Mouse (Mus musculus) hindbrain, embryonic 16.5 days (tissue): ENCODE results near the gene Psmd12. TPM values are rescaled to one million over a fixed set of nuclear protein-coding genes. Genes with fewer than 3 reads are reported as not detected.

Source experiments
- ATAC-seq: fragments of 200-750 bp; cut with Nextera tagmentation; 2 replicates; pipeline ENCODE4 v1.8.0; 2017; ENCODE audit warnings: moderate TSS enrichment, moderate library complexity
- H3K27ac ChIP-seq: fragments of 300-500 bp; sonication (generic); 2 replicates; pipeline ENCODE4 v1.5.1; 2014; ENCODE audit warnings: low read depth, mild to moderate bottlenecking, control low read depth, low read length, moderate library complexity
- H3K27me3 ChIP-seq: fragments of 300-500 bp; sonication (generic); replicated peaks from 2 replicates; pipeline ENCODE4 v1.6.1; 2014; ENCODE audit warnings: low read length; ENCODE audit not compliant: control insufficient read depth, insufficient read depth
- H3K36me3 ChIP-seq: fragments of 300-500 bp; sonication (generic); 2 replicates; pipeline ENCODE4 v1.6.1; 2014; ENCODE audit warnings: mild to moderate bottlenecking, low read length, moderate library complexity, mixed read lengths; ENCODE audit not compliant: control insufficient read depth, insufficient read depth
- H3K4me1 ChIP-seq: fragments of 300-500 bp; sonication (generic); 2 replicates; pipeline ENCODE4 v1.6.1; 2014; ENCODE audit warnings: low read depth, low read length; ENCODE audit not compliant: control insufficient read depth, insufficient read depth
- H3K4me2 ChIP-seq: fragments of 300-500 bp; sonication (generic); 2 replicates; pipeline ENCODE4 v1.6.1; 2014; ENCODE audit warnings: mild to moderate bottlenecking, low read length, control low read depth, moderate library complexity
- H3K4me3 ChIP-seq: fragments of 300-500 bp; sonication (generic); 2 replicates; pipeline ENCODE4 v1.5.1; 2014; ENCODE audit warnings: mild to moderate bottlenecking, low read length, control low read depth, moderate library complexity
- H3K9ac ChIP-seq: fragments of 300-500 bp; sonication (generic); 2 replicates; pipeline ENCODE4 v1.6.1; 2014; ENCODE audit warnings: low read depth, mild to moderate bottlenecking, control low read depth, low read length, moderate library complexity
- H3K9me3 ChIP-seq: fragments of 300-500 bp; sonication (generic); 2 replicates; pipeline ENCODE4 v1.6.1; 2014; ENCODE audit warnings: mild to moderate bottlenecking, low read length, moderate library complexity; ENCODE audit not compliant: control insufficient read depth
- WGBS: fragments of 180-500 bp; shearing (Covaris S2); extraction: QIAGEN DNeasy Blood & Tissue Kit; methylation state at CpG from one replicate; pipeline ENCODE4 v1.1.7; 2014; 5-methylcytosine and 5-hydroxymethylcytosine counted together
- polyA plus RNA-seq: library from polyadenylated mRNA; unstranded; fragments of >200 nt; fragmentation: Nextera tagmentation; extraction: Ambion mirVana; gene quantifications from 2 replicates; pipeline ENCODE4 v1.2.1, GENCODE M21; 2015

Psmd12 gene
- polyA plus RNA-seq, 1 experiment from 2014 or later, result 157 TPM

GRCm38 (mm10) chr11:107545747-107546476 lies 66.6 kb downstream of the Psmd12 start:
- H3K4me2 ChIP-seq, result peak overlapping the region; percentile 100
- H3K9ac ChIP-seq, result no peak overlapping the region
- no peak overlapping the region for H3K27ac ChIP-seq
- H3K36me3 ChIP-seq, result no peaks in the 10 kb centered on the region
- WGBS, result 20% methylated on average over 13 of the region's 13 CpGs
- H3K4me3 ChIP-seq, result peak overlapping the region; percentile 99; the same call in 1 of the 2 replicates
- H3K27me3 ChIP-seq, result no peaks in the 10 kb centered on the region
- no peak for ATAC-seq
- H3K9me3 ChIP-seq, result no peaks in the 10 kb centered on the region
- peaks cover 9% of the 10 kb centered on the region for H3K4me1 ChIP-seq

- H3K27me3 ChIP-seq, result no peaks in the 10 kb centered on the region
- 0 out of 2 replicates have a peak, but pooled peaks cover 2% of the 10 kb centered on the region for H3K36me3 ChIP-seq
- peaks cover 9% of the 10 kb centered on the region for H3K4me1 ChIP-seq
- no peaks in the 10 kb centered on the region for H3K9me3 ChIP-seq
- H3K27ac ChIP-seq, result peak overlapping the region; percentile 19
- peak overlapping the region; percentile 100 for H3K4me2 ChIP-seq
- peak overlapping the region; percentile 91 for H3K9ac ChIP-seq
- peak overlapping the region; percentile 99 for H3K4me3 ChIP-seq
- WGBS, result under 1% methylated on average over 36 of the region's 37 CpGs
- ATAC-seq, result peak; percentile 63
Measured at GRCm38 (mm10) chr11:107546667-107547301, 67.5 kb downstream of the Psmd12 start.

- peak within 1 kb of the TSS; percentile 84 for H3K27ac ChIP-seq
- no peaks in the 10 kb centered on the region for H3K9me3 ChIP-seq
- peak within 1 kb of the TSS; percentile 99 for H3K4me3 ChIP-seq
- no peaks in the 10 kb centered on the region for H3K27me3 ChIP-seq
- peak within 1 kb of the TSS; percentile 100 for H3K4me2 ChIP-seq
- 0% methylated on average over 46 of the region's 70 CpGs for WGBS
- ATAC-seq, result peak; percentile 85
- H3K4me1 ChIP-seq, result peaks cover 9% of the 10 kb centered on the region
- H3K9ac ChIP-seq, result peak within 1 kb of the TSS; percentile 91
- 0 out of 2 replicates have a peak, but pooled peaks cover 2% of the 10 kb centered on the region for H3K36me3 ChIP-seq
Measured at GRCm38 (mm10) chr11:107547351-107548203, 68.3 kb downstream of the Psmd12 start, which contains the start of gene Helz. Helz (plus strand) TSS chr11:107547930.

GRCm38 (mm10) chr11:107548204-107548975 lies 69.1 kb downstream of the Psmd12 start:
- ATAC-seq, result peak; percentile 62
- H3K4me3 ChIP-seq, result peak overlapping the region; percentile 99
- H3K4me2 ChIP-seq, result peak overlapping the region; percentile 100
- 15% methylated on average over 19 of the region's 39 CpGs for WGBS
- H3K27ac ChIP-seq, result peak overlapping the region; percentile 84
- peaks cover 9% of the 10 kb centered on the region for H3K4me1 ChIP-seq
- H3K9ac ChIP-seq, result peak overlapping the region; percentile 91
- no peaks in the 10 kb centered on the region for H3K9me3 ChIP-seq
- H3K36me3 ChIP-seq, result 0 out of 2 replicates have a peak, but pooled peaks cover 2% of the 10 kb centered on the region
- H3K27me3 ChIP-seq, result no peaks in the 10 kb centered on the region

Other genes starting within 250 kb of the Psmd12 start
- 41.5 and 43.0 TPM in 2 replicates for gene Pitpnc1, start 8.8 kb upstream of the Psmd12 start, polyA plus RNA-seq
- 14.2 and 16.8 TPM in 2 replicates for gene Helz, start 68.4 kb downstream of the Psmd12 start, polyA plus RNA-seq
- gene Cacng1, start 237.0 kb downstream of the Psmd12 start, polyA plus RNA-seq, result 0.29 and 2.4 TPM in 2 replicates